Mouse (Mus musculus) spleen, postnatal 4 days (tissue): ENCODE measurements at regions not wholly inside any gene's neighbourhood (a gene's known extent, or its start where the extent isn't known, plus 50 kb on each side); places are given as distances from the start of the nearest gene placed in this dataset.

ENCODE experiments used
- DNase-seq, 2 experiments: peaks; one replicate each; pipeline ENCODE4 v3.0.0; 2022; ENCODE audit warnings: low spot score in 2 of 2

GRCm38 (mm10) chr10:96724436-96725175 is 107.8 kb downstream of the Btg1 start:
- DNase-seq: peak in 1 of 2 experiments; percentile 16

GRCm38 (mm10) chr10:96726801-96727780 is 110.3 kb downstream of the Btg1 start:
- DNase-seq: no peak

- DNase-seq: no peak
Observed at GRCm38 (mm10) chr10:96733581-96733980, 116.8 kb downstream of the Btg1 start.

- DNase-seq: no peak
Observed at GRCm38 (mm10) chr10:96735146-96735545, 118.3 kb downstream of the Btg1 start.

GRCm38 (mm10) chr10:96735885-96736628 is 119.3 kb downstream of the Btg1 start:
- no peak for DNase-seq

GRCm38 (mm10) chr10:96737972-96738371 is 121.2 kb downstream of the Btg1 start:
- DNase-seq: no peak

GRCm38 (mm10) chr10:96738606-96739005 is 121.8 kb downstream of the Btg1 start:
- no peak for DNase-seq

GRCm38 (mm10) chr10:96744167-96744777 is 127.5 kb downstream of the Btg1 start:
- no peak for DNase-seq

GRCm38 (mm10) chr10:96747015-96747663 is 130.3 kb downstream of the Btg1 start:
- DNase-seq: no peak

GRCm38 (mm10) chr10:96750861-96751260 is 134.1 kb downstream of the Btg1 start:
- no peak for DNase-seq

GRCm38 (mm10) chr10:96751580-96752264 is 134.9 kb downstream of the Btg1 start:
- DNase-seq: peak; percentile 87 to 91

GRCm38 (mm10) chr10:96752531-96752930 is 135.7 kb downstream of the Btg1 start:
- DNase-seq: no peak

GRCm38 (mm10) chr10:96753521-96753920 is 136.7 kb downstream of the Btg1 start:
- no peak for DNase-seq

GRCm38 (mm10) chr10:96755674-96756073 is 138.9 kb downstream of the Btg1 start:
- no peak for DNase-seq

GRCm38 (mm10) chr10:96756355-96757084 is 139.7 kb downstream of the Btg1 start:
- no peak for DNase-seq

- DNase-seq: no peak
Observed at GRCm38 (mm10) chr10:96757311-96757710, 140.5 kb downstream of the Btg1 start.

GRCm38 (mm10) chr10:96761601-96762000 is 144.8 kb downstream of the Btg1 start:
- no peak for DNase-seq

GRCm38 (mm10) chr10:96765626-96766025 is 148.8 kb downstream of the Btg1 start:
- no peak for DNase-seq

- no peak for DNase-seq
Observed at GRCm38 (mm10) chr10:96778220-96778619, 161.4 kb downstream of the Btg1 start.

GRCm38 (mm10) chr10:96783966-96784365 is 167.2 kb downstream of the Btg1 start:
- no peak for DNase-seq
